Mouse (Mus musculus): ENCODE measurements around the gene Zfp384.

DNA sequence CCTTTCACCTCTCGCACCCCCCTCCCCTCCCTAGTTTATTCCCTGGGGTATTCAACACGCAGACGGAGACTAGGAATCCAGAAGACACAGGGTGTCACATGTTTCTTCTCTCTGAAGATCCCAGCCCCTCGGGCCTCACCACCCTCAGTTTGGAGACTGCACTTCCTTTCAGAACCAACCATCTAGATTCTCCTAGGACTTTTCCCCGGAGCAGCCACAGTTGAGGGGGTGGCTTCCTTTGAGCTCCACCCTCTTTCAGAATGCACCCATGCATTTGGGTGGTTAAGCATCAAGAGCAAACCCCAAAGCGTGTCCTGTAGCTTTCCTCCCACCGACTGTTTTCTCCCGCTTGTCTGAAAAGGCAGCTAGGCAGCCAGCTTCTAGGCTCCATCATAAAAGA lies 10.9 kb upstream of the Zfp384 start:
- TF ChIP-seq CTCF (IDR thresholded peaks at IDR 0.05; ENCODE audit: low read depth) (no peak), EP300 (IDR thresholded peaks at IDR 0.05; ENCODE audit: low read depth) (no peak)

All from heart, postnatal 0 days (tissue).